Mouse (Mus musculus) bone marrow macrophage, adult 2 months (primary cell): ENCODE data around the gene Entpd7. TPM values are rescaled to one million over a fixed set of nuclear protein-coding genes. Genes with fewer than 3 reads are reported as not detected.

ENCODE experiments used
- H3K27ac ChIP-seq: 2 replicates; pipeline ENCODE4 v1.5.1; 2012; ENCODE audit warnings: low read depth, low read length; ENCODE audit not compliant: insufficient read depth
- H3K4me1 ChIP-seq: 2 replicates; pipeline ENCODE4 v1.6.1; 2012; ENCODE audit warnings: low read length; ENCODE audit not compliant: control insufficient read depth, insufficient read depth
- H3K4me3 ChIP-seq: 2 replicates; pipeline ENCODE4 v1.5.1; 2012; ENCODE audit warnings: mild to moderate bottlenecking, low read length, moderate library complexity; ENCODE audit not compliant: insufficient read depth
- CTCF ChIP-seq: IDR thresholded peaks from 2 replicates; pipeline ENCODE4 v1.5.1; 2012; ENCODE audit warnings: low read depth, mild to moderate bottlenecking, low read length, moderate library complexity
- POLR2A ChIP-seq: IDR thresholded peaks from 2 replicates; pipeline ENCODE4 v1.6.1; 2012; ENCODE audit warnings: mild to moderate bottlenecking, low read depth, low read length, borderline replicate concordance
- polyA plus RNA-seq: library from polyadenylated mRNA; stranded (reverse); fragments of >200 nt; gene quantifications from 2 replicates; pipeline ENCODE4 v1.2.4, GENCODE M21; 2012; ENCODE audit not compliant: missing spikeins, insufficient read depth, insufficient read length

Gene Entpd7
- polyA plus RNA-seq, 1 experiment, result 23.4 TPM

GRCm38 (mm10) chr19:43673513-43674315 lies 15.8 kb upstream of the Entpd7 start:
- H3K4me3 ChIP-seq, result peak overlapping the region; percentile 91
- H3K4me1 ChIP-seq, result peaks cover 51% of the 10 kb centered on the region
- H3K27ac ChIP-seq, result peak overlapping the region; percentile 14; the same call in 1 of the 2 replicates
- TF ChIP-seq POLR2A (no peak), CTCF (no peak)

GRCm38 (mm10) chr19:43674316-43674689 lies 15.2 kb upstream of the Entpd7 start:
- TF ChIP-seq CTCF (no peak), POLR2A (no peak)
- H3K27ac ChIP-seq, result peak overlapping the region; percentile 14; the same call in 1 of the 2 replicates
- H3K4me1 ChIP-seq, result peaks cover 52% of the 10 kb centered on the region
- peak overlapping the region; percentile 91 for H3K4me3 ChIP-seq

GRCm38 (mm10) chr19:43674730-43675524 lies 14.5 kb upstream of the Entpd7 start, which contains the start of gene Slc25a28:
Slc25a28 (minus strand) TSS chr19:43674881.
- H3K4me3 ChIP-seq, result peak within 1 kb of the TSS; percentile 91
- H3K27ac ChIP-seq, result peak within 1 kb of the TSS; percentile 89
- H3K4me1 ChIP-seq, result peaks cover 50% of the 10 kb centered on the region
- TF ChIP-seq POLR2A (0 out of 2 replicates have a peak, but pooled peaks have one; percentile 33), CTCF (no peak)

GRCm38 (mm10) chr19:43675525-43676400 lies 13.7 kb upstream of the Entpd7 start:
- H3K4me1 ChIP-seq, result peaks cover 48% of the 10 kb centered on the region
- peak overlapping the region; percentile 89 for H3K27ac ChIP-seq
- peak overlapping the region; percentile 72 for H3K4me3 ChIP-seq
- TF ChIP-seq POLR2A (no peak), CTCF (no peak)

- no peak for TF ChIP-seq POLR2A
- TF ChIP-seq CTCF, result no peak
- H3K4me3 ChIP-seq, result no peak overlapping the region
- H3K4me1 ChIP-seq, result peaks cover 28% of the 10 kb centered on the region
- H3K27ac ChIP-seq, result peak overlapping the region; percentile 87
These were observed 10.9 kb upstream of the Entpd7 start for GRCm38 (mm10) chr19:43678467-43679003.

- Histone ChIP-seq H3K4me1 (peaks cover 28% of the 10 kb centered on the region), H3K27ac (peak overlapping the region; percentile 87), H3K4me3 (no peak overlapping the region)
- TF ChIP-seq CTCF (no peak), POLR2A (no peak)
These were observed 9.9 kb upstream of the Entpd7 start for GRCm38 (mm10) chr19:43679474-43679981.

- H3K4me3 ChIP-seq, result no peak overlapping the region
- no peak for TF ChIP-seq POLR2A
- TF ChIP-seq CTCF, result no peak
- H3K4me1 ChIP-seq, result peaks cover 27% of the 10 kb centered on the region
- no peak overlapping the region for H3K27ac ChIP-seq
These were observed 7.9 kb upstream of the Entpd7 start for GRCm38 (mm10) chr19:43681541-43681940.

GRCm38 (mm10) chr19:43692815-43693214 lies 3.3 kb downstream of the Entpd7 start:
- no peak overlapping the region for H3K4me3 ChIP-seq
- H3K4me1 ChIP-seq, result peaks cover 15% of the 10 kb centered on the region
- no peak overlapping the region for H3K27ac ChIP-seq
- TF ChIP-seq POLR2A (no peak), CTCF (no peak)

- TF ChIP-seq CTCF (no peak), POLR2A (no peak)
- H3K27ac ChIP-seq, result peak overlapping the region; percentile 33
- H3K4me1 ChIP-seq, result peaks cover 15% of the 10 kb centered on the region
- no peak overlapping the region for H3K4me3 ChIP-seq
These were observed 6.1 kb downstream of the Entpd7 start for GRCm38 (mm10) chr19:43695514-43695964.
